Mouse (Mus musculus) ES-E14 (cell line): ENCODE measurements around the gene Nav2. TPM values are rescaled to one million over a fixed set of nuclear protein-coding genes. Genes with fewer than 3 reads are reported as not detected.

ENCODE experiments used
- DNase-seq: peaks from one replicate; pipeline ENCODE4 v3.0.0-alpha.2; 2013; ENCODE audit warnings: low read depth, low spot score
- H3K27ac ChIP-seq: 2 replicates; pipeline ENCODE4 v1.5.1; 2012; ENCODE audit warnings: low read depth, mild to moderate bottlenecking, low read length, moderate library complexity, mixed read lengths; ENCODE audit not compliant: poor library complexity, insufficient read depth, severe bottlenecking
- H3K36me3 ChIP-seq: 2 replicates; pipeline ENCODE4 v1.6.1; 2012; ENCODE audit warnings: mild to moderate bottlenecking, low read length, moderate library complexity, mixed read lengths; ENCODE audit not compliant: control insufficient read depth, poor library complexity, insufficient read depth, severe bottlenecking
- H3K4me1 ChIP-seq, 2 experiments: fragments of 150-350 bp in 1 of 2; sonication (generic) in 1 of 2; 2 replicates each; pipeline ENCODE4 v1.6.1; 2012; ENCODE audit warnings: low read length in 2 of 2, mild to moderate bottlenecking in 1 of 2, mixed read lengths in 1 of 2; ENCODE audit not compliant: control insufficient read depth in 2 of 2, insufficient read depth in 2 of 2, poor library complexity in 1 of 2
- H3K4me3 ChIP-seq, 2 experiments: fragments of 150-350 bp in 1 of 2; sonication (generic) in 1 of 2; 2 replicates each; pipeline ENCODE4 v1.5.1; 2012; ENCODE audit warnings: low read length in 2 of 2, low read depth in 1 of 2, mild to moderate bottlenecking in 1 of 2, mixed read lengths in 1 of 2; ENCODE audit not compliant: insufficient read depth in 1 of 2, poor library complexity in 1 of 2, severe bottlenecking in 1 of 2
- H3K9ac ChIP-seq: 2 replicates; pipeline ENCODE4 v1.6.1; 2012; ENCODE audit warnings: low read depth, mild to moderate bottlenecking, low read length, mixed read lengths; ENCODE audit not compliant: poor library complexity, insufficient read depth, severe bottlenecking
- H3K9me3 ChIP-seq: fragments of 150-350 bp; sonication (generic); 2 replicates; pipeline ENCODE4 v1.6.1; 2012; ENCODE audit warnings: low read depth, mild to moderate bottlenecking, low read length; ENCODE audit not compliant: control insufficient read depth, insufficient read depth
- CHD2 ChIP-seq: IDR thresholded peaks from 2 replicates; pipeline ENCODE4 v1.6.1; 2014; ENCODE audit warnings: mild to moderate bottlenecking, low read depth, low read length, inconsistent platforms
- HCFC1 ChIP-seq: IDR thresholded peaks from 2 replicates; pipeline ENCODE4 v1.6.1; 2012; ENCODE audit warnings: low read length, inconsistent platforms, borderline replicate concordance; ENCODE audit not compliant: insufficient read depth
- MAFK ChIP-seq: IDR thresholded peaks from 2 replicates; pipeline ENCODE4 v1.6.1; 2014; ENCODE audit warnings: mild to moderate bottlenecking, low read depth, low read length, inconsistent platforms; ENCODE audit not compliant: insufficient read depth
- ZC3H11A ChIP-seq: IDR thresholded peaks from 2 replicates; pipeline ENCODE4 v1.6.1; 2012; ENCODE audit warnings: low read depth, mild to moderate bottlenecking, inconsistent platforms, low read length, borderline replicate concordance
- ZNF384 ChIP-seq: IDR thresholded peaks from 2 replicates; pipeline ENCODE4 v1.6.1; 2012; ENCODE audit warnings: low read depth, low read length, inconsistent platforms
- in situ Hi-C, 2 experiments: fragments of 600-800 bp; cut with MboI; formaldehyde crosslinking; loops; one replicate each; pipeline ENCODE4 v1.15.1; 2025; ENCODE audit warnings: low sequenced_read_pairs in 2 of 2, inconsistent platforms in 1 of 2; ENCODE audit not compliant: unreplicated experiment in 2 of 2
- total RNA-seq: library from RNA; depleted of rRNA; stranded (reverse); fragments of 300-350 nt; gene quantifications from 2 replicates; pipeline ENCODE4 v1.2.3, GENCODE M21; 2012

Nav2 gene
- total RNA-seq, 1 experiment = 18.2 TPM

DNA sequence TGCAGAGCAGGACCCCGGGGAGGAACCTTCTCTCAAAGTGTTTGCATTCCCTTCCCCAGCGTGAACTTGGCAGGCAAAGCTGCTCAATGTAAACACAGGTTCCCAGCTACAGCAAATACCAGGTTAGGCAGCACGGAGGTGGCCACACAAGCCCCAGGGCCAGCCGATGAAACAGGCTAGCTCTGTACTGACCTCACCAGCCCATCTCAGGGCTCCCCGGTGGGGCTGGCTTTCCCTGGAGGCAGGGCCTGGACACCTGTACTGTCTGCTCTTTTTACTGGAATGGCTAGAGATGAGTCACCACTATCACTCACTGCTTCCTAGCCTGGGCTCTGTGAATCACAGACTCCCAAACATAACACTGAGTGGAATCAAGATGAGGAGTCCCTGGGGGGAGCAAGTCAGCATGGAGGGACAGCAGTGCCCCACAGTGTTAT, 287.2 kb downstream of the Nav2 start:
- no peak overlapping the region for H3K27ac ChIP-seq
- no peaks in the 10 kb centered on the region for H3K36me3 ChIP-seq
- H3K4me3 ChIP-seq = no peak overlapping the region
- H3K9ac ChIP-seq = no peak overlapping the region
- no peak for DNase-seq
- no peaks in the 10 kb centered on the region for H3K4me1 ChIP-seq
- no peaks in the 10 kb centered on the region for H3K9me3 ChIP-seq
- TF ChIP-seq ZC3H11A (no peak), ZNF384 (no peak)
- in situ Hi-C loops = no loop called here

DNA sequence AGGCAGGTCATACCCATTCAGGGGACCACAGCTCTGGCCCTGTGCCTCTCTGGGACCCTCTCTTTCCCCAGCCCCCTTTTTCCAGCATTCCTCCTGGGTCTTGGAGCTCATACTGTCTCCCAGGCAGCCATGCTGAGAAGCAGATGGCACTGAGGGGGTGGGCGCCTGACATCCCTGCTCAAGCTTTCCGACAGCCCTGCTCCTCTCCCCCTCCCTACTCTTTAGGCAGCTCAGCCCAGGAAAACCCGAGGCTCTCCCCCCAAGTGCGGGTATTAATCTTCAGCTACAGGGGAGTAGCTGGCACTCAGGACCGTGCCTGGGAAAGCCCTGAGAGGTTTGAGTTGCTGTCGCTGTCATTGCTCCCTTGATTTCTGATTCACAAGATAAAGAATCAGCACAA, 290.9 kb downstream of the Nav2 start:
- no peak overlapping the region for H3K4me3 ChIP-seq
- no peaks in the 10 kb centered on the region for H3K9me3 ChIP-seq
- no peak for DNase-seq
- no peaks in the 10 kb centered on the region for H3K4me1 ChIP-seq
- no peak overlapping the region for H3K9ac ChIP-seq
- H3K27ac ChIP-seq = no peak overlapping the region
- no peaks in the 10 kb centered on the region for H3K36me3 ChIP-seq
- in situ Hi-C loops = no loop called here
- TF ChIP-seq ZC3H11A = no peak
- no peak for TF ChIP-seq HCFC1
- no peak for TF ChIP-seq ZNF384
- no peak for TF ChIP-seq MAFK
- no peak for TF ChIP-seq CHD2

DNA sequence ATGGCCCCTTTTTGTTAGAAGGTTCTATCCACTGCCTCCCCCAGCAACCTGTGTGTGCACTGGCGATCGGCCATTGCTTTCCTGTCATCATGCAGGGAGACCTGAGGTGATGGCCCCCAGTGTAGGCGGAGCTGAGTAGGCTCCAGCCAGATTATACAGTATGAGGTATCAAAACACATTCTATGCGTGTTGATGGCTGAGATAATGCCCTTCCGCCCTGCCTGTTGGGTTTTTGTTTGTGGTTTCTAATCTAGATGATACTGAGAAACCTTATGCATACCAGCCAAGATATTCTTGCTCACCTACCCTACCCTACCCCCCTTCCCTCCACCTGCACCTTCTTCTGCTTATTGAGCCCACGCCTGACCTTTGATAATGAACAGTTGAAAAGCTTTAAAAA, 291.8 kb downstream of the Nav2 start:
- in situ Hi-C loops = no loop called here
- Histone ChIP-seq H3K4me1 (no peaks in the 10 kb centered on the region), H3K9me3 (no peaks in the 10 kb centered on the region), H3K4me3 (no peak overlapping the region), H3K27ac (no peak overlapping the region), H3K9ac (no peak overlapping the region), H3K36me3 (no peaks in the 10 kb centered on the region)
- no peak for DNase-seq
- TF ChIP-seq HCFC1 (no peak), MAFK (no peak), CHD2 (no peak), ZC3H11A (no peak), ZNF384 (no peak)

DNA sequence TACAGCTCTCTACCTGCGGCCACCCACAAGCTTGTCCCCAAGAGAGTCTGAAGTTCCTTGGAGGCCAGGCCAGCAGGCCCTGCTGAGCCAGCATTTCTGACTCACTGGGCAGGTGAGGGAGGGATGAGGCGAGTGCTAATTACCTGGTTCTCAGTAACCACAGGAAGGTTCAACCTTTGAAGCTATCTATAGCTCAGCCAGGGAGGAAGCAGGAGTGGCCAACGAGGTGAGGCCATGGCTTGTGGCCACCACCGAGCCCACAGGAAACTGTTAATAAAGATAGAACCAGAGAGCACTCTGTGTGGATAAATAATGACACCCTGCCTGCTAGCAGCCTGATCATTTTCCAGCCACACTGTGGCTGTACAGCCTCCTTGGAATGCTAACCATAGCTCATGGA, 294.5 kb downstream of the Nav2 start:
- DNase-seq = no peak
- Histone ChIP-seq H3K36me3 (no peaks in the 10 kb centered on the region), H3K9ac (no peak overlapping the region), H3K9me3 (no peaks in the 10 kb centered on the region), H3K4me3 (no peak overlapping the region), H3K27ac (no peak overlapping the region), H3K4me1 (no peaks in the 10 kb centered on the region)
- TF ChIP-seq MAFK = 0 out of 2 replicates have a peak, but pooled peaks have one; percentile 7
- TF ChIP-seq ZC3H11A = no peak
- no peak for TF ChIP-seq ZNF384
- TF ChIP-seq CHD2 = no peak
- TF ChIP-seq HCFC1 = no peak
- in situ Hi-C loops = no loop called here

DNA sequence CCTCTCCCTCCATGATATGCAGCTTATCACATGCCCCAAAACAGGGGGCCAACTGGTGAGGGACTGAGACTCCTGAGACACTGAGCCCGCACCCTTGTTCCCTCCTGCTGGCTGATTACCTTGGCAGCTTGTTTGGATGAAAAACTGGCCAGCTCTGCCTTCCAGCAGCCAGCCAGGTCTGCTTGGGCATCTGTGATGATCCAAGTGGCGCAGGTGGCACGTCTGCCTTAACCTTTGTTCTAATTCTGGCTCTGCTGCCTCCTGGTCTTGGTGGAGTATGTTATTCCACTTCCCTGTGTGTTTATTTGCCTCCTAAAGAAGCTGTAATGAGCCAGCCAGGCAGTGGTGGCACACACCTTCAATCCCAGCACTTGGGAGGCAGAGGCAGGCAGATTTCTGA, 296.3 kb downstream of the Nav2 start:
- Histone ChIP-seq H3K4me1 (no peaks in the 10 kb centered on the region), H3K4me3 (no peak overlapping the region), H3K36me3 (no peaks in the 10 kb centered on the region), H3K9ac (no peak overlapping the region), H3K27ac (no peak overlapping the region), H3K9me3 (no peaks in the 10 kb centered on the region)
- TF ChIP-seq HCFC1 = no peak
- TF ChIP-seq ZC3H11A = no peak
- no peak for TF ChIP-seq CHD2
- TF ChIP-seq ZNF384 = no peak
- TF ChIP-seq MAFK = no peak
- no peak for DNase-seq
- in situ Hi-C loops = no loop called here
